Mouse (Mus musculus) liver, embryonic 14.5 days (tissue): ENCODE results near the gene Tbca. TPM values are rescaled to one million over a fixed set of nuclear protein-coding genes. Genes with fewer than 3 reads are reported as not detected.

Experiments used
- ATAC-seq: fragments of 200-750 bp; cut with Nextera tagmentation; 2 replicates; pipeline ENCODE4 v1.8.0; 2017; ENCODE audit warnings: moderate number of reproducible peaks, mild to moderate bottlenecking, moderate library complexity; ENCODE audit not compliant: insufficient read depth
- DNase-seq, 3 experiments: peaks; one replicate each; pipeline ENCODE4 v3.0.0-alpha.2; 2012 to 2013; ENCODE audit warnings: low read depth in 3 of 3, low spot score in 3 of 3
- H3K27ac ChIP-seq: fragments of 300-500 bp; sonication (generic); 2 replicates; pipeline ENCODE4 v1.5.1; 2014; ENCODE audit warnings: moderate library complexity, mild to moderate bottlenecking, control low read depth, inconsistent platforms
- H3K27me3 ChIP-seq: fragments of 300-500 bp; sonication (generic); 2 replicates; pipeline ENCODE4 v1.6.1; 2014; ENCODE audit warnings: mild to moderate bottlenecking, low read length, moderate library complexity; ENCODE audit not compliant: control insufficient read depth, insufficient read depth
- H3K36me3 ChIP-seq: fragments of 300-500 bp; sonication (generic); replicated peaks from 2 replicates; pipeline ENCODE4 v1.6.1; 2014; ENCODE audit warnings: low read depth; ENCODE audit not compliant: control insufficient read depth, insufficient read depth
- H3K4me1 ChIP-seq, 2 experiments: fragments of 200-500 bp in 1 of 2; fragments of 300-500 bp in 1 of 2; sonication (generic) in 1 of 2; replicated peaks; 2 replicates each; pipeline ENCODE4 v1.6.1; 2012 to 2014; ENCODE audit warnings: antibody characterized with exemption in 1 of 2, inconsistent platforms in 1 of 2, low read length in 1 of 2; ENCODE audit not compliant: control insufficient read depth in 2 of 2, insufficient read depth in 2 of 2
- H3K4me2 ChIP-seq: fragments of 300-500 bp; sonication (generic); 2 replicates; pipeline ENCODE4 v1.6.1; 2014; ENCODE audit warnings: low read depth, mild to moderate bottlenecking, control low read depth, moderate library complexity
- H3K4me3 ChIP-seq, 2 experiments: fragments of 200-500 bp in 1 of 2; fragments of 300-500 bp in 1 of 2; sonication (generic) in 1 of 2; 2 replicates each; pipeline ENCODE4 v1.5.1; 2012 to 2014; ENCODE audit warnings: low read depth in 2 of 2, low read length in 2 of 2, mild to moderate bottlenecking in 2 of 2, control low read depth in 1 of 2, inconsistent platforms in 1 of 2, moderate library complexity in 1 of 2; ENCODE audit not compliant: insufficient read depth in 1 of 2
- H3K9ac ChIP-seq: fragments of 300-500 bp; sonication (generic); replicated peaks from 2 replicates; pipeline ENCODE4 v1.6.1; 2014; ENCODE audit warnings: mild to moderate bottlenecking, control low read depth, moderate library complexity
- H3K9me3 ChIP-seq: fragments of 300-500 bp; sonication (generic); 2 replicates; pipeline ENCODE4 v1.6.1; 2016; ENCODE audit warnings: low read length, mixed read lengths; ENCODE audit not compliant: control insufficient read depth
- CTCF ChIP-seq: IDR thresholded peaks from 2 replicates; pipeline ENCODE4 v1.5.1; 2016; ENCODE audit warnings: antibody characterized with exemption, low read depth, control low read depth
- EP300 ChIP-seq: IDR thresholded peaks from 2 replicates; pipeline ENCODE4 v1.6.1; 2016; ENCODE audit warnings: antibody characterized with exemption, low read depth
- WGBS: fragments of 180-500 bp; shearing (Covaris S2); extraction: QIAGEN DNeasy Blood & Tissue Kit; methylation state at CpG from one replicate; pipeline ENCODE4 v1.1.7; 2014; ENCODE audit not compliant: insufficient replicate concordance; 5-methylcytosine and 5-hydroxymethylcytosine counted together
- polyA plus RNA-seq, 2 experiments: library from polyadenylated mRNA; depleted of rRNA in 1 of 2; stranded (reverse) in 1 of 2; unstranded in 1 of 2; fragments of >200 nt; fragmentation: Nextera tagmentation in 1 of 2; extraction: Ambion mirVana in 1 of 2; gene quantifications; 2 replicates each; pipeline versions ENCODE4 v1.2.1 to v1.2.3; 2012 to 2014

Tbca gene
- polyA plus RNA-seq, 2 experiments = 123 to 152 TPM

GRCm38 (mm10) chr13:94843236-94843635 is 54.5 kb downstream of the Tbca start:
- no peaks in the 10 kb centered on the region for H3K27me3 ChIP-seq
- no peak overlapping the region for H3K4me2 ChIP-seq
- no peaks in the 10 kb centered on the region for H3K9me3 ChIP-seq
- H3K27ac ChIP-seq = no peak overlapping the region
- DNase-seq = no peak
- 74% methylated on average over 5 of the region's 5 CpGs for WGBS
- TF ChIP-seq EP300 (no peak), CTCF (no peak)
- no peak overlapping the region for H3K4me3 ChIP-seq
- H3K36me3 ChIP-seq = no peaks in the 10 kb centered on the region; the same call in 1 of the 2 replicates
- no peaks in the 10 kb centered on the region for H3K4me1 ChIP-seq
- H3K9ac ChIP-seq = no peak overlapping the region
- ATAC-seq = no peak

- DNase-seq = no peak
- Histone ChIP-seq H3K4me2 (no peak overlapping the region), H3K27me3 (no peaks in the 10 kb centered on the region), H3K27ac (no peak overlapping the region), H3K36me3 (no peaks in the 10 kb centered on the region), H3K4me1 (no peaks in the 10 kb centered on the region), H3K9me3 (no peaks in the 10 kb centered on the region), H3K9ac (no peak overlapping the region), H3K4me3 (no peak overlapping the region)
- no peak for ATAC-seq
- no peak for TF ChIP-seq EP300
- TF ChIP-seq CTCF = no peak
- 63% methylated on average over 7 of the region's 7 CpGs for WGBS
These were observed 59.2 kb downstream of the Tbca start for GRCm38 (mm10) chr13:94847870-94848269.

GRCm38 (mm10) chr13:94849351-94849750 is 60.6 kb downstream of the Tbca start:
- no peak for DNase-seq
- H3K9ac ChIP-seq = no peak overlapping the region
- no peaks in the 10 kb centered on the region for H3K27me3 ChIP-seq
- no peak overlapping the region for H3K4me3 ChIP-seq
- no peaks in the 10 kb centered on the region for H3K36me3 ChIP-seq
- no peak overlapping the region for H3K27ac ChIP-seq
- no peak overlapping the region for H3K4me2 ChIP-seq
- WGBS = 48% methylated on average over 13 of the region's 13 CpGs
- H3K9me3 ChIP-seq = no peaks in the 10 kb centered on the region
- no peaks in the 10 kb centered on the region for H3K4me1 ChIP-seq
- ATAC-seq = no peak
- TF ChIP-seq CTCF = no peak
- TF ChIP-seq EP300 = no peak

GRCm38 (mm10) chr13:94858016-94858575 is 69.4 kb downstream of the Tbca start:
- Histone ChIP-seq H3K9me3 (no peaks in the 10 kb centered on the region), H3K27me3 (no peaks in the 10 kb centered on the region), H3K9ac (no peak overlapping the region), H3K36me3 (no peaks in the 10 kb centered on the region), H3K27ac (no peak overlapping the region), H3K4me2 (no peak overlapping the region), H3K4me3 (no peak overlapping the region), H3K4me1 (peaks cover 0 to 4% of the 10 kb centered on the region in 2 experiments; a peak in 1 of 4 replicates)
- ATAC-seq (no peak), DNase-seq (no peak)
- TF ChIP-seq EP300 = no peak
- TF ChIP-seq CTCF = no peak
- 61% methylated on average over 8 of the region's 8 CpGs for WGBS

GRCm38 (mm10) chr13:94859256-94859655 is 70.5 kb downstream of the Tbca start:
- Histone ChIP-seq H3K4me2 (no peak overlapping the region), H3K9me3 (no peaks in the 10 kb centered on the region), H3K27me3 (no peaks in the 10 kb centered on the region), H3K4me1 (peaks cover 0 to 4% of the 10 kb centered on the region in 2 experiments; a peak in 1 of 4 replicates), H3K9ac (no peak overlapping the region), H3K36me3 (no peaks in the 10 kb centered on the region), H3K4me3 (no peak overlapping the region), H3K27ac (no peak overlapping the region)
- no peak for DNase-seq
- no peak for ATAC-seq
- WGBS = 63% methylated on average over 8 of the region's 8 CpGs
- TF ChIP-seq EP300 (no peak), CTCF (no peak)
